Mouse (Mus musculus): ENCODE results near the gene Stat3.

DNA sequence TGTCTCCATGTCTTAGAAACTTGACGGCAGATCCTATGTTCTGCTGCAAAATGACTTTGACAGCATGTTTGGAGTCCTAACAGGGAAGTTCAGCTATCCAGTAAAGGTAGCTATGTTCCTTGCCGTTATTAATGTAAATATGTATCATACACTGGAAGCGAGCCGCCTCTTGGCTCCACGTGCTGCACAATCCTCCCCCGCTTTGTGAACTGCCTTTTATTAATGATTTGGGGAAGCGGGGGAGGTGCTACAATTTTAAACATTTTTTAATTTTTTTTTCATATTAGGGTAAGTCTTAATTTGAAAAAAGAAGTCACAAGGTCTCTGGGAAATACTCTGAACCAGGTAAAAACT, 44.4 kb upstream of the Stat3 start:
- TF ChIP-seq POLR2A (IDR thresholded peaks at IDR 0.05; ENCODE audit: low read depth, low read length) (no peak), CTCF (conservative IDR thresholded peaks at IDR 0.05; ENCODE audit: insufficient read depth, insufficient read length, low read depth, low read length) (no peak)

All from kidney, adult 2 months (tissue).